Mouse (Mus musculus) bone marrow macrophage, adult 2 months (primary cell): ENCODE measurements around the gene Ddn.

ENCODE experiments used
- CTCF ChIP-seq: IDR thresholded peaks from 2 replicates; pipeline ENCODE4 v1.5.1; 2012; ENCODE audit warnings: low read depth, mild to moderate bottlenecking, low read length, moderate library complexity
- POLR2A ChIP-seq: IDR thresholded peaks from 2 replicates; pipeline ENCODE4 v1.6.1; 2012; ENCODE audit warnings: mild to moderate bottlenecking, low read depth, low read length, borderline replicate concordance

DNA sequence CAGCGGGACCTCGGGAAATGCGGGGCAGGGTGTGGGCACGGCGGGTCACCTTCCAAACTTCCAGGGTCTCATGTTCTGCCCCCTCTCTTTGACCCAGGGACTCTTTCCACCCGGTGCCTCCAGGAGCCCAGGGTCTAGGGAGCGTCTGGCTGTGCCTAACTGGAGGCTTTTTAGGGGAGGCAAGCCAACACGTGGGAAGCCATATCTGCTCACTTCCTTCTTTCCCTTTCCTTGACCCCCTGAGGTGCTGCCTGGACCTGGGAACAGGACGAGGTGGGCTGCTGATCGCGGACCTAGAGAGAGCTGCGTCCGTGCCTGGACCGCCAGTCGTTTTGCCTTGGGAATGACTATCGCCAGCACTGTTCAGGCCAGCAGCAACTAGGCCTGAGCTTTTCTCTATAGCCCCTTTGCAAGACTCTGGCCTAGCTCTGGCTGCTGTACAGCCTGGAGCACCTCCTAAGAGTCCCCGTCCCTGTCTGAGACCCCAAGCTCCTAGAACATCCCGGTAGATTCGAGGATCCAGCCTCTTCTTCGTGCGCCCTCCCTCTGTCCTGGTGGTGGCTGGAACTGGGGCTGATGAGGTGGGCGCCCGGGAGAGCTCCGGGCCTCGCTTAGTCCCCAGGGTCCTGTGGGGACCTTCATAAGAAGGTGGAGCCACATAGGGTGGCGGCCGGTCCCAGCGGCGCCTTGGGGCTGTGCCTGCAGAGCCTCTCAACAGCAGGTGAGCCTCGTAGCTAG, 3.0 kb downstream of the Ddn start:
- TF ChIP-seq POLR2A (no peak), CTCF (no peak)
